Mouse (Mus musculus) erythroid progenitor cell, adult 5-6 weeks (primary cell): ENCODE results near the gene Ikbip. TPM values are rescaled to one million over a fixed set of nuclear protein-coding genes. Genes with fewer than 3 reads are reported as not detected.

ENCODE experiments used
- ATAC-seq: replicated peaks from 2 replicates; pipeline ENCODE4 v1.8.0; 2016; ENCODE audit warnings: moderate number of reproducible peaks, mild to moderate bottlenecking, moderate TSS enrichment, inconsistent platforms; ENCODE audit not compliant: poor library complexity, low FRiP score, severe bottlenecking
- total RNA-seq, 2 experiments: library from RNA; stranded (forward) in 1 of 2; stranded (reverse) in 1 of 2; fragments of 150-400 nt in 1 of 2; fragments of 186-747, 209-891 nt in 1 of 2; gene quantifications; 2 replicates each; pipeline versions ENCODE4 v1.2.3 to v1.2.4; 2015 to 2017; ENCODE audit warnings: low replicate concordance in 2 of 2

Ikbip gene
- 3.4 and 6.1 TPM in 2 replicates for total RNA-seq (2015; ENCODE audit: low replicate concordance)
- 3.0 and 3.3 TPM in 2 replicates for total RNA-seq (2017; ENCODE audit: low replicate concordance)

- peak; percentile 95 for ATAC-seq
Measured at GRCm38 (mm10) chr10:91082550-91083392, at the start of gene Ikbip, which contains the start of gene Apaf1. Gene Ikbip (plus strand): TSS chr10:91082940. Gene Apaf1 (minus strand): TSS chr10:91082770.

- peak; percentile 67 for ATAC-seq
Measured at GRCm38 (mm10) chr10:91033942-91034341, 48.8 kb upstream of the Ikbip start.

- ATAC-seq, result no peak
Measured at GRCm38 (mm10) chr10:91049696-91050095, 33.0 kb upstream of the Ikbip start.

GRCm38 (mm10) chr10:91051156-91051555, 31.6 kb upstream of the Ikbip start:
- ATAC-seq, result no peak

- no peak for ATAC-seq
Measured at GRCm38 (mm10) chr10:91052734-91053133, 30.0 kb upstream of the Ikbip start.

GRCm38 (mm10) chr10:91060742-91061141, 22.0 kb upstream of the Ikbip start:
- peak; percentile 59; the same call in 1 of the 2 replicates for ATAC-seq

- ATAC-seq, result no peak
Measured at GRCm38 (mm10) chr10:91062355-91062754, 20.4 kb upstream of the Ikbip start.

- no peak for ATAC-seq
Measured at GRCm38 (mm10) chr10:91071768-91072167, 11.0 kb upstream of the Ikbip start.

- ATAC-seq, result no peak
Measured at GRCm38 (mm10) chr10:91073345-91073744, 9.4 kb upstream of the Ikbip start.

- ATAC-seq, result no peak
Measured at GRCm38 (mm10) chr10:91076667-91077066, 6.1 kb upstream of the Ikbip start.

- ATAC-seq, result no peak
Measured at GRCm38 (mm10) chr10:91080540-91080939, 2.2 kb upstream of the Ikbip start.

GRCm38 (mm10) chr10:91081959-91082507, 707 bp upstream of the Ikbip start:
- peak; percentile 41 for ATAC-seq

- no peak for ATAC-seq
Measured at GRCm38 (mm10) chr10:91083393-91083927, 720 bp downstream of the Ikbip start.

- no peak for ATAC-seq
Measured at GRCm38 (mm10) chr10:91092812-91093211, 10.1 kb downstream of the Ikbip start.

GRCm38 (mm10) chr10:91094251-91095104, 11.7 kb downstream of the Ikbip start:
- ATAC-seq, result no peak

- no peak for ATAC-seq
Measured at GRCm38 (mm10) chr10:91098056-91098455, 15.3 kb downstream of the Ikbip start.

GRCm38 (mm10) chr10:91100101-91100500, 17.4 kb downstream of the Ikbip start:
- ATAC-seq, result no peak

GRCm38 (mm10) chr10:91101936-91102335, 19.2 kb downstream of the Ikbip start:
- ATAC-seq, result no peak

- ATAC-seq, result no peak
Measured at GRCm38 (mm10) chr10:91102799-91103590, 20.3 kb downstream of the Ikbip start.
